Mouse (Mus musculus): ENCODE results near the gene Slit3. TPM values are rescaled to one million over a fixed set of nuclear protein-coding genes. Genes with fewer than 3 reads are reported as not detected.

Gene Slit3
- total and polyA plus RNA-seq, 3 experiments: not detected

GRCm38 (mm10) chr11:35604848-35605790, 484.1 kb downstream of the Slit3 start:
- H3K79me2 ChIP-seq (ENCODE audit: control insufficient read depth, insufficient read depth, low read length, poor library complexity): no peaks in the 10 kb centered on the region
- H3K27ac ChIP-seq (ENCODE audit: control insufficient read depth, low read depth, low read length): no peak overlapping the region
- no peak for DNase-seq (ENCODE audit: low read depth, low spot score)
- H3K9me3 ChIP-seq (replicated peaks; ENCODE audit: insufficient read depth, low read length): no peaks in the 10 kb centered on the region
- no peaks in the 10 kb centered on the region for H3K36me3 ChIP-seq (ENCODE audit: control insufficient read depth in 1 of 2, insufficient read depth in 2 of 2, low read length in 2 of 2)
- no peak for TF ChIP-seq MAZ (IDR thresholded peaks at IDR 0.05; ENCODE audit: low read depth, low read length)
- no peak for TF ChIP-seq MXI1 (IDR thresholded peaks at IDR 0.05; ENCODE audit: low read depth, low read length)
- no peak for TF ChIP-seq USF2 (IDR thresholded peaks at IDR 0.05; ENCODE audit: borderline replicate concordance in 1 of 2, insufficient read depth in 1 of 2, low read depth in 1 of 2, low read length in 2 of 2)
- TF ChIP-seq MYB (IDR thresholded peaks at IDR 0.05; ENCODE audit: low read depth, low read length): no peak
- TF ChIP-seq BHLHE40 (IDR thresholded peaks at IDR 0.05; ENCODE audit: borderline replicate concordance, low read depth, low read length): no peak
- H3K4me1 ChIP-seq (ENCODE audit: control insufficient read depth in 1 of 2, insufficient read depth in 2 of 2, low read length in 2 of 2): no peaks in the 10 kb centered on the region
- no peaks in the 10 kb centered on the region for H3K27me3 ChIP-seq (ENCODE audit: control insufficient read depth in 1 of 2, insufficient read depth in 2 of 2, low read length in 2 of 2)
- H3K9ac ChIP-seq (ENCODE audit: control insufficient read depth, low read depth, low read length, poor library complexity, severe bottlenecking): no peak overlapping the region
- no peak overlapping the region for H3K4me3 ChIP-seq (ENCODE audit: control insufficient read depth in 1 of 2, insufficient read depth in 1 of 2, low read depth in 2 of 2, low read length in 2 of 2)

GRCm38 (mm10) chr11:35607191-35607590, 486.2 kb downstream of the Slit3 start:
- H3K27ac ChIP-seq (ENCODE audit: control insufficient read depth, low read depth, low read length): no peak overlapping the region
- H3K36me3 ChIP-seq (ENCODE audit: control insufficient read depth in 1 of 2, insufficient read depth in 2 of 2, low read length in 2 of 2): no peaks in the 10 kb centered on the region
- DNase-seq (ENCODE audit: low read depth, low spot score): no peak
- H3K4me3 ChIP-seq (ENCODE audit: control insufficient read depth in 1 of 2, insufficient read depth in 1 of 2, low read depth in 2 of 2, low read length in 2 of 2): no peak overlapping the region
- H3K27me3 ChIP-seq (ENCODE audit: control insufficient read depth in 1 of 2, insufficient read depth in 2 of 2, low read length in 2 of 2): no peaks in the 10 kb centered on the region
- H3K9me3 ChIP-seq (replicated peaks; ENCODE audit: insufficient read depth, low read length): no peaks in the 10 kb centered on the region
- no peak overlapping the region for H3K9ac ChIP-seq (ENCODE audit: control insufficient read depth, low read depth, low read length, poor library complexity, severe bottlenecking)
- no peaks in the 10 kb centered on the region for H3K4me1 ChIP-seq (ENCODE audit: control insufficient read depth in 1 of 2, insufficient read depth in 2 of 2, low read length in 2 of 2)
- H3K79me2 ChIP-seq (ENCODE audit: control insufficient read depth, insufficient read depth, low read length, poor library complexity): no peaks in the 10 kb centered on the region
- TF ChIP-seq E2F4 (IDR thresholded peaks at IDR 0.05; ENCODE audit: borderline replicate concordance, low read depth, low read length): no peak
- TF ChIP-seq JUND (IDR thresholded peaks at IDR 0.05; ENCODE audit: low read depth, low read length): no peak

GRCm38 (mm10) chr11:35608794-35609193, 487.8 kb downstream of the Slit3 start:
- H3K9ac ChIP-seq (ENCODE audit: control insufficient read depth, low read depth, low read length, poor library complexity, severe bottlenecking): no peak overlapping the region
- H3K79me2 ChIP-seq (ENCODE audit: control insufficient read depth, insufficient read depth, low read length, poor library complexity): no peaks in the 10 kb centered on the region
- no peak overlapping the region for H3K27ac ChIP-seq (ENCODE audit: control insufficient read depth, low read depth, low read length)
- H3K4me3 ChIP-seq (ENCODE audit: control insufficient read depth in 1 of 2, insufficient read depth in 1 of 2, low read depth in 2 of 2, low read length in 2 of 2): no peak overlapping the region
- H3K27me3 ChIP-seq (ENCODE audit: control insufficient read depth in 1 of 2, insufficient read depth in 2 of 2, low read length in 2 of 2): no peaks in the 10 kb centered on the region
- no peak for TF ChIP-seq ZNF384 (IDR thresholded peaks at IDR 0.05; ENCODE audit: low read depth, low read length)
- TF ChIP-seq TCF12 (IDR thresholded peaks at IDR 0.05; ENCODE audit: low read depth, low read length): no peak
- TF ChIP-seq USF1 (IDR thresholded peaks at IDR 0.05; ENCODE audit: low read depth, low read length): no peak
- no peaks in the 10 kb centered on the region for H3K4me1 ChIP-seq (ENCODE audit: control insufficient read depth in 1 of 2, insufficient read depth in 2 of 2, low read length in 2 of 2)
- H3K9me3 ChIP-seq (replicated peaks; ENCODE audit: insufficient read depth, low read length): no peaks in the 10 kb centered on the region
- no peak for DNase-seq (ENCODE audit: low read depth, low spot score)
- no peaks in the 10 kb centered on the region for H3K36me3 ChIP-seq (ENCODE audit: control insufficient read depth in 1 of 2, insufficient read depth in 2 of 2, low read length in 2 of 2)

Data from MEL (cell line).